Mouse (Mus musculus) kidney, embryonic 16.5 days (tissue): ENCODE data around the gene Olfr55. TPM values are rescaled to one million over a fixed set of nuclear protein-coding genes. Genes with fewer than 3 reads are reported as not detected.
"Not testable (repeated sequence)": the region's sequence is repeated elsewhere in the genome, so short reads cannot be mapped to it uniquely, and the experiment has no call there.

Source experiments
- ATAC-seq: fragments of 200-750 bp; cut with Nextera tagmentation; 2 replicates; pipeline ENCODE4 v1.8.0; 2017; ENCODE audit warnings: moderate TSS enrichment; ENCODE audit not compliant: low FRiP score, low TSS enrichment
- H3K27ac ChIP-seq: fragments of 300-500 bp; sonication (generic); 2 replicates; pipeline ENCODE4 v1.5.1; 2014; ENCODE audit warnings: low read length
- H3K27me3 ChIP-seq: fragments of 300-500 bp; sonication (generic); 2 replicates; pipeline ENCODE4 v1.6.1; 2014; ENCODE audit warnings: low read length, control low read depth, mixed read lengths; ENCODE audit not compliant: insufficient read depth
- H3K36me3 ChIP-seq: fragments of 300-500 bp; sonication (generic); 2 replicates; pipeline ENCODE4 v1.6.1; 2014; ENCODE audit warnings: low read length, control low read depth, mixed read lengths; ENCODE audit not compliant: insufficient read depth
- H3K4me1 ChIP-seq: fragments of 300-500 bp; sonication (generic); 2 replicates; pipeline ENCODE4 v1.6.1; 2014; ENCODE audit warnings: low read length, control low read depth, mixed read lengths; ENCODE audit not compliant: insufficient read depth
- H3K4me2 ChIP-seq: fragments of 300-500 bp; sonication (generic); replicated peaks from 2 replicates; pipeline ENCODE4 v1.6.1; 2014; ENCODE audit warnings: low read depth, low read length
- H3K4me3 ChIP-seq: fragments of 300-500 bp; sonication (generic); 2 replicates; pipeline ENCODE4 v1.5.1; 2014; ENCODE audit warnings: mild to moderate bottlenecking, low read length
- H3K9ac ChIP-seq: fragments of 300-500 bp; sonication (generic); replicated peaks from 2 replicates; pipeline ENCODE4 v1.6.1; 2014; ENCODE audit warnings: low read length
- H3K9me3 ChIP-seq: fragments of 300-500 bp; sonication (generic); 2 replicates; pipeline ENCODE4 v1.6.1; 2016; ENCODE audit warnings: low read length, control low read depth
- WGBS: fragments of 180-500 bp; shearing (Covaris S2); extraction: QIAGEN DNeasy Blood & Tissue Kit; methylation state at CpG from one replicate; pipeline ENCODE4 v1.1.7; 2014; 5-methylcytosine and 5-hydroxymethylcytosine counted together
- polyA plus RNA-seq: library from polyadenylated mRNA; unstranded; fragments of >200 nt; fragmentation: Nextera tagmentation; extraction: Ambion mirVana; gene quantifications from 2 replicates; pipeline ENCODE4 v1.2.1, GENCODE M21; 2015

Gene Olfr55
- not detected in 2 replicates for polyA plus RNA-seq

DNA sequence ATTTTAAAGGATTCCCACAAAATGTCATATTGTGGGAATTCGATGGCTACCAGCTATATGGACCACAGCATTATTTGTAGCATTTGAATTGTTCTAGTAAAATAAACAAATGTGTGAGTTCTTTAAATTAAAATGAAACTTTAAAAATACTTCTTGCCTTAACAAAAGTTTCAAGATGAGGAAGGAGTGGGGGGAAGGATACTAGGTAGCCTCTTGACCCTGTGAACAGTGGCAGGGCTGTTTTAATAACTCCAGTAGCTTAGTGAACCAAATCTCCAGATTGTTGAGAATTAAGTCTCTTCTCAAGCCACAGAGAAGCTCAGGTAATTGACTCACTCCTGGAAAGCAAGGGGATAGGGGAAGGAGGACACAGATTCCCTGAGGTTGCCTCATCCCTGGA lies at the start of gene Olfr55:
Gene Olfr55, plus strand, starts transcription at position 301 of the 400 bp plus-strand sequence.
- not testable (repeated sequence) for ATAC-seq, H3K9ac ChIP-seq, H3K4me1 ChIP-seq, H3K27me3 ChIP-seq, H3K27ac ChIP-seq, H3K4me3 ChIP-seq, H3K4me2 ChIP-seq, H3K9me3 ChIP-seq, H3K36me3 ChIP-seq
- WGBS, result 75% methylated on average over 1 of the region's 1 CpGs

GRCm38 (mm10) chr17:33124546-33124945 lies 43.7 kb upstream of the Olfr55 start:
- H3K27me3 ChIP-seq, result no peaks in the 10 kb centered on the region
- H3K9ac ChIP-seq, result no peak overlapping the region
- no peak overlapping the region for H3K4me2 ChIP-seq
- no peaks in the 10 kb centered on the region for H3K4me1 ChIP-seq
- ATAC-seq, result no peak
- H3K4me3 ChIP-seq, result no peak overlapping the region
- no peak overlapping the region for H3K27ac ChIP-seq
- H3K9me3 ChIP-seq, result no peaks in the 10 kb centered on the region
- no peaks in the 10 kb centered on the region for H3K36me3 ChIP-seq

GRCm38 (mm10) chr17:33126257-33126656 lies 42.0 kb upstream of the Olfr55 start:
- no peak overlapping the region for H3K4me2 ChIP-seq
- no peak for ATAC-seq
- no peak overlapping the region for H3K9ac ChIP-seq
- 67% methylated on average over 2 of the region's 2 CpGs for WGBS
- H3K4me3 ChIP-seq, result no peak overlapping the region
- H3K4me1 ChIP-seq, result no peaks in the 10 kb centered on the region
- no peaks in the 10 kb centered on the region for H3K36me3 ChIP-seq
- H3K27ac ChIP-seq, result no peak overlapping the region
- H3K27me3 ChIP-seq, result no peaks in the 10 kb centered on the region
- no peaks in the 10 kb centered on the region for H3K9me3 ChIP-seq

- H3K4me3 ChIP-seq, result no peak within 1 kb of the TSS
- no peak within 1 kb of the TSS for H3K27ac ChIP-seq
- H3K36me3 ChIP-seq, result no peaks in the 10 kb centered on the region
- 76% methylated on average over 18 of the region's 18 CpGs for WGBS
- no peaks in the 10 kb centered on the region for H3K9me3 ChIP-seq
- no peak within 1 kb of the TSS for H3K4me2 ChIP-seq
- no peak for ATAC-seq
- no peaks in the 10 kb centered on the region for H3K4me1 ChIP-seq
- H3K9ac ChIP-seq, result no peak within 1 kb of the TSS
- no peaks in the 10 kb centered on the region for H3K27me3 ChIP-seq
Measured at GRCm38 (mm10) chr17:33139261-33139820, 28.9 kb upstream of the Olfr55 start, which contains the start of gene Morc2b. Morc2b (minus strand) TSS chr17:33139683.

DNA sequence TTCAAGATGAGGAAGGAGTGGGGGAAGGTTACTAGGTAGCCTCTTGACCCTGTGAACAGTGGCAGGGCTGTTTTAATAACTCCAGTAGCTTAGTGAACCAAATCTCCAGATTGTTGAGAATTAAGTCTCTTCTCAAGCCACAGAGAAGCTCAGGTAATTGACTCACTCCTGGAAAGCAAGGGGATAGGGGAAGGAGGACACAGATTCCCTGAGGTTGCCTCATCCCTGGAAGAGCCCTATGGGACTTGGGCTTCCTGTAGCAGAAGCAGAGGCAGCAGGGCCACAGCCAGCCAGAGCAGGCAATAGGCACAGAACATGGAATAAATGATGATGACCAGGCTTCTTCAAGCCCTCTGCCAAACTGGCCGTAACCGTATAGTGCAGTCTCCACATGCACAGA lies 22.8 kb downstream of the Olfr55 start, which contains the start of gene Olfr239:
Gene Olfr239, plus strand, starts transcription at position 301 of the 400 bp plus-strand sequence.
- not testable (repeated sequence) for H3K4me2 ChIP-seq, H3K27me3 ChIP-seq, H3K36me3 ChIP-seq, ATAC-seq, H3K4me3 ChIP-seq, H3K9me3 ChIP-seq, H3K9ac ChIP-seq, H3K27ac ChIP-seq, H3K4me1 ChIP-seq
- no CpG with 5 or more reads among the region's 2 CpGs for WGBS

GRCm38 (mm10) chr17:33221590-33221989 lies 53.3 kb downstream of the Olfr55 start, which contains the start of gene Olfr1564:
Olfr1564 (minus strand) TSS chr17:33221690.
- H3K27me3 ChIP-seq, result no peaks in the 10 kb centered on the region
- no peak within 1 kb of the TSS for H3K27ac ChIP-seq
- H3K4me1 ChIP-seq, result no peaks in the 10 kb centered on the region
- H3K9me3 ChIP-seq, result peaks cover 5% of the 10 kb centered on the region; the same call in 1 of the 2 replicates
- H3K9ac ChIP-seq, result no peak within 1 kb of the TSS
- no peaks in the 10 kb centered on the region for H3K36me3 ChIP-seq
- no peak within 1 kb of the TSS for H3K4me3 ChIP-seq
- H3K4me2 ChIP-seq, result no peak within 1 kb of the TSS
- 81% methylated on average over 2 of the region's 2 CpGs for WGBS
- ATAC-seq, result no peak

Other genes starting within 250 kb of the Olfr55 start
- gene Cyp4f13, start 221.0 kb upstream of the Olfr55 start, polyA plus RNA-seq, result 16.3 and 18.3 TPM in 2 replicates
- 11.4 TPM in 2 replicates for gene Zfp472, start 202.6 kb upstream of the Olfr55 start, polyA plus RNA-seq
- 12.2 and 12.3 TPM in 2 replicates for gene Zfp952, start 175.3 kb upstream of the Olfr55 start, polyA plus RNA-seq
- gene Zfp763, start 135.0 kb upstream of the Olfr55 start, polyA plus RNA-seq, result 14.4 and 14.8 TPM in 2 replicates
- gene 4921501E09Rik, start 100.4 kb upstream of the Olfr55 start, polyA plus RNA-seq, result not detected in 2 replicates
- gene Zfp563, start 79.1 kb upstream of the Olfr55 start, polyA plus RNA-seq, result 8.9 and 9.9 TPM in 2 replicates
- not detected in 2 replicates for gene Morc2b, start 28.8 kb upstream of the Olfr55 start, polyA plus RNA-seq
- not detected in 2 replicates for gene Olfr239, start 22.9 kb downstream of the Olfr55 start, polyA plus RNA-seq
- gene Olfr1564, start 53.2 kb downstream of the Olfr55 start, polyA plus RNA-seq, result not detected in 2 replicates
- gene Zfp955a, start 86.7 kb downstream of the Olfr55 start, polyA plus RNA-seq, result 20.6 and 22.0 TPM in 2 replicates
- 0.04 TPM in 1 of 2 replicates, not detected in the other for gene Olfr63, start 96.2 kb downstream of the Olfr55 start, polyA plus RNA-seq
- gene Zfp955b, start 121.1 kb downstream of the Olfr55 start, polyA plus RNA-seq, result 14.3 TPM in 2 replicates
- gene Zfp81, start 190.4 kb downstream of the Olfr55 start, polyA plus RNA-seq, result 9.7 and 12.1 TPM in 2 replicates
- 15.9 and 18.9 TPM in 2 replicates for gene Zfp101, start 226.2 kb downstream of the Olfr55 start, polyA plus RNA-seq